Mouse (Mus musculus) embryonic facial prominence, embryonic 11.5 days (tissue): Measurements from ENCODE around the gene Gas8. TPM values are rescaled to one million over a fixed set of nuclear protein-coding genes. Genes with fewer than 3 reads are reported as not detected.
"Not testable (repeated sequence)": the region's sequence is repeated elsewhere in the genome, so short reads cannot be mapped to it uniquely, and the experiment has no call there.

Experiments
- ATAC-seq: fragments of 200-750 bp; cut with Nextera tagmentation; replicated peaks from 2 replicates; pipeline ENCODE4 v1.8.0; 2017; ENCODE audit warnings: low read depth; ENCODE audit not compliant: insufficient number of reproducible peaks, low FRiP score, low TSS enrichment
- DNase-seq: peaks from one replicate; pipeline ENCODE4 v3.0.0-alpha.2; 2015; ENCODE audit warnings: low spot score
- H3K27ac ChIP-seq: fragments of 300-500 bp; sonication (generic); replicated peaks from 2 replicates; pipeline ENCODE4 v1.5.1; 2014; ENCODE audit warnings: mild to moderate bottlenecking, low read depth, low read length, control low read depth
- H3K27me3 ChIP-seq: fragments of 300-500 bp; sonication (generic); 2 replicates; pipeline ENCODE4 v1.6.1; 2014; ENCODE audit warnings: mild to moderate bottlenecking, low read length, moderate library complexity, mixed read lengths; ENCODE audit not compliant: control insufficient read depth, insufficient read depth
- H3K36me3 ChIP-seq: fragments of 300-500 bp; sonication (generic); replicated peaks from 2 replicates; pipeline ENCODE4 v1.6.1; 2014; ENCODE audit warnings: low read depth, mild to moderate bottlenecking, low read length, moderate library complexity, mixed read lengths; ENCODE audit not compliant: control insufficient read depth, insufficient read depth
- H3K4me1 ChIP-seq: fragments of 300-500 bp; sonication (generic); 2 replicates; pipeline ENCODE4 v1.6.1; 2014; ENCODE audit warnings: low read length, mixed read lengths; ENCODE audit not compliant: control insufficient read depth, insufficient read depth
- H3K4me2 ChIP-seq: fragments of 300-500 bp; sonication (generic); 2 replicates; pipeline ENCODE4 v1.6.1; 2014; ENCODE audit warnings: low read depth, mild to moderate bottlenecking, control low read depth, low read length, moderate library complexity
- H3K4me3 ChIP-seq: fragments of 300-500 bp; sonication (generic); 2 replicates; pipeline ENCODE4 v1.5.1; 2014; ENCODE audit warnings: low read depth, low read length, control low read depth
- H3K9ac ChIP-seq: fragments of 300-500 bp; sonication (generic); replicated peaks from 2 replicates; pipeline ENCODE4 v1.6.1; 2014; ENCODE audit warnings: mild to moderate bottlenecking, control low read depth, low read length
- H3K9me3 ChIP-seq: fragments of 300-500 bp; sonication (generic); replicated peaks from 2 replicates; pipeline ENCODE4 v1.6.1; 2016; ENCODE audit warnings: mild to moderate bottlenecking, low read length, inconsistent platforms, mixed read lengths; ENCODE audit not compliant: control insufficient read depth
- WGBS: fragments of 180-500 bp; shearing (Covaris S2); extraction: QIAGEN DNeasy Blood & Tissue Kit; methylation state at CpG from one replicate; pipeline ENCODE4 v1.1.7; 2014; 5-methylcytosine and 5-hydroxymethylcytosine counted together
- polyA plus RNA-seq: library from polyadenylated mRNA; unstranded; fragments of >200 nt; fragmentation: Nextera tagmentation; extraction: Ambion mirVana; gene quantifications from 2 replicates; pipeline ENCODE4 v1.2.1, GENCODE M21; 2014

Gas8 gene
- polyA plus RNA-seq, 1 experiment from 2014 or later: 41.3 TPM

GRCm38 (mm10) chr8:123518172-123518571 lies 462 bp upstream of the Gas8 start:
- H3K9ac ChIP-seq: no peak overlapping the region

GRCm38 (mm10) chr8:123520048-123520447 lies 1.4 kb downstream of the Gas8 start:
- not testable (repeated sequence) for H3K4me2 ChIP-seq, H3K9me3 ChIP-seq, H3K9ac ChIP-seq, H3K27ac ChIP-seq, H3K36me3 ChIP-seq, H3K27me3 ChIP-seq, H3K4me3 ChIP-seq, DNase-seq, ATAC-seq, H3K4me1 ChIP-seq
- 82% methylated on average over 1 of the region's 1 CpGs for WGBS

More at GRCm38 (mm10) chr8:123518172-123518571, 462 bp upstream of the Gas8 start:
- no peak overlapping the region for H3K27ac ChIP-seq
- DNase-seq (no peak), ATAC-seq (no peak)
- WGBS: 37% methylated on average over 10 of the region's 10 CpGs
- H3K4me3 ChIP-seq: peak overlapping the region; percentile 71; the same call in 1 of the 2 replicates
- H3K9me3 ChIP-seq: no peaks in the 10 kb centered on the region
- peak overlapping the region; percentile 5; the same call in 1 of the 2 replicates for H3K4me2 ChIP-seq
- peaks cover 4% of the 10 kb centered on the region for H3K4me1 ChIP-seq
- no peaks in the 10 kb centered on the region; the same call in 1 of the 2 replicates for H3K27me3 ChIP-seq
- H3K36me3 ChIP-seq: peaks cover 2% of the 10 kb centered on the region

- H3K4me2 ChIP-seq: no peak overlapping the region
- ATAC-seq: no peak
- no peak overlapping the region for H3K9ac ChIP-seq
- peaks cover 24% of the 10 kb centered on the region for H3K36me3 ChIP-seq
- no peak overlapping the region for H3K27ac ChIP-seq
- 94% methylated on average over 25 of the region's 25 CpGs for WGBS
- no peaks in the 10 kb centered on the region for H3K4me1 ChIP-seq
- H3K27me3 ChIP-seq: no peaks in the 10 kb centered on the region
- no peak overlapping the region for H3K4me3 ChIP-seq
- DNase-seq: no peak
- no peaks in the 10 kb centered on the region for H3K9me3 ChIP-seq
These were observed 9.3 kb downstream of the Gas8 start for GRCm38 (mm10) chr8:123527720-123528489.

GRCm38 (mm10) chr8:123536242-123536989 lies 17.8 kb downstream of the Gas8 start:
- Histone ChIP-seq H3K4me2 (no peak overlapping the region), H3K9ac (no peak overlapping the region), H3K4me1 (no peaks in the 10 kb centered on the region), H3K4me3 (no peak overlapping the region), H3K27ac (no peak overlapping the region), H3K9me3 (no peaks in the 10 kb centered on the region), H3K36me3 (peaks cover 12% of the 10 kb centered on the region), H3K27me3 (peaks cover 7% of the 10 kb centered on the region)
- DNase-seq (no peak), ATAC-seq (no peak)
- 86% methylated on average over 9 of the region's 9 CpGs for WGBS

GRCm38 (mm10) chr8:123536990-123537380 lies 18.4 kb downstream of the Gas8 start:
- Histone ChIP-seq H3K4me3 (no peak overlapping the region), H3K27ac (no peak overlapping the region), H3K27me3 (peaks cover 7% of the 10 kb centered on the region), H3K36me3 (peaks cover 10% of the 10 kb centered on the region), H3K9me3 (no peaks in the 10 kb centered on the region), H3K9ac (no peak overlapping the region), H3K4me2 (no peak overlapping the region), H3K4me1 (no peaks in the 10 kb centered on the region)
- DNase-seq (no peak), ATAC-seq (no peak)
- 25% methylated on average over 9 of the region's 10 CpGs for WGBS

- 80% methylated on average over 2 of the region's 14 CpGs for WGBS
- H3K27me3 ChIP-seq, DNase-seq, H3K9me3 ChIP-seq, H3K4me2 ChIP-seq, H3K27ac ChIP-seq, H3K9ac ChIP-seq, H3K4me1 ChIP-seq, ATAC-seq, H3K4me3 ChIP-seq, H3K36me3 ChIP-seq: not testable (repeated sequence)
These were observed 19.0 kb downstream of the Gas8 start for GRCm38 (mm10) chr8:123537641-123538040.

GRCm38 (mm10) chr8:123564221-123564620 lies 45.6 kb downstream of the Gas8 start:
- not testable (repeated sequence) for H3K4me3 ChIP-seq, H3K36me3 ChIP-seq, ATAC-seq, H3K4me2 ChIP-seq, H3K9ac ChIP-seq, H3K27ac ChIP-seq, H3K9me3 ChIP-seq, H3K27me3 ChIP-seq, DNase-seq, H3K4me1 ChIP-seq
- WGBS: no CpG with 5 or more reads among the region's 45 CpGs

GRCm38 (mm10) chr8:123575386-123575785 lies 56.8 kb downstream of the Gas8 start:
- WGBS: 75% methylated on average over 1 of the region's 10 CpGs
- ATAC-seq, H3K27me3 ChIP-seq, H3K36me3 ChIP-seq, DNase-seq, H3K9me3 ChIP-seq, H3K4me3 ChIP-seq, H3K27ac ChIP-seq, H3K4me2 ChIP-seq, H3K4me1 ChIP-seq, H3K9ac ChIP-seq: not testable (repeated sequence)
